Mouse (Mus musculus) midbrain, embryonic 12.5 days (tissue): ENCODE data around the gene Gnb1l. TPM values are rescaled to one million over a fixed set of nuclear protein-coding genes. Genes with fewer than 3 reads are reported as not detected.

Experiments
- polyA plus RNA-seq: library from polyadenylated mRNA; unstranded; fragments of >200 nt; fragmentation: Nextera tagmentation; extraction: Ambion mirVana; gene quantifications from 2 replicates; pipeline ENCODE4 v1.2.1, GENCODE M21; 2016

The Gnb1l gene
- polyA plus RNA-seq, 1 experiment from 2014 or later = 11.0 TPM

Other genes with a start within 250 kb of the Gnb1l start
- 869 and 888 TPM in 2 replicates for gene Ranbp1, start 250.0 kb upstream of the Gnb1l start, polyA plus RNA-seq
- 1.9 and 3.3 TPM in 2 replicates for gene Gm49776, start 240.4 kb upstream of the Gnb1l start, polyA plus RNA-seq
- gene Dgcr8, start 209.5 kb upstream of the Gnb1l start, polyA plus RNA-seq = 40.2 and 42.2 TPM in 2 replicates
- gene Tango2, start 150.6 kb upstream of the Gnb1l start, polyA plus RNA-seq = 48.2 and 49.7 TPM in 2 replicates
- 129 and 134 TPM in 2 replicates for gene Arvcf, start 150.5 kb upstream of the Gnb1l start, polyA plus RNA-seq
- 22.5 and 23.8 TPM in 2 replicates for gene Txnrd2, start 72.3 kb upstream of the Gnb1l start, polyA plus RNA-seq
- gene Comt, start 71.9 kb upstream of the Gnb1l start, polyA plus RNA-seq = 54.9 and 60.1 TPM in 2 replicates
- gene Rtl10, start 188 bp downstream of the Gnb1l start, polyA plus RNA-seq = 2.1 TPM in 2 replicates
- gene Tbx1, start 92.0 kb downstream of the Gnb1l start, polyA plus RNA-seq = 1.4 and 2.0 TPM in 2 replicates
- 7.0 and 8.5 TPM in 2 replicates for gene Gp1bb, start 123.7 kb downstream of the Gnb1l start, polyA plus RNA-seq
- gene Gm49601, start 127.7 kb downstream of the Gnb1l start, polyA plus RNA-seq = 10.9 and 13.5 TPM in 2 replicates
- 81.6 and 84.4 TPM in 2 replicates for gene Sept5, start 131.2 kb downstream of the Gnb1l start, polyA plus RNA-seq